Mouse (Mus musculus) olfactory bulb, adult 2 months (tissue): ENCODE data around the gene Wdcp.

ENCODE experiments used
- CTCF ChIP-seq: fragments of 200-500 bp; IDR thresholded peaks from 2 replicates; pipeline ENCODE4 v1.5.1; 2012; ENCODE audit warnings: low read depth, mild to moderate bottlenecking, low read length, moderate library complexity; ENCODE audit not compliant: insufficient read depth
- POLR2A ChIP-seq: fragments of 200-500 bp; IDR thresholded peaks from 2 replicates; pipeline ENCODE4 v1.6.1; 2012; ENCODE audit warnings: mild to moderate bottlenecking, low read depth, low read length, moderate library complexity; ENCODE audit not compliant: insufficient read depth

GRCm38 (mm10) chr12:4859241-4859914 lies 16.3 kb downstream of the Wdcp start:
- no peak for TF ChIP-seq POLR2A
- no peak for TF ChIP-seq CTCF
